Mouse (Mus musculus): ENCODE data around the gene Ablim1. TPM values are rescaled to one million over a fixed set of nuclear protein-coding genes. Genes with fewer than 3 reads are reported as not detected.

The Ablim1 gene
- polyA plus RNA-seq, 1 experiment from 2014 or later = 38.5 TPM

GRCm38 (mm10) chr19:57301961-57302395 is 12.7 kb downstream of the Ablim1 start:
- no peak overlapping the region for H3K27ac ChIP-seq (replicated peaks)
- ATAC-seq (ENCODE audit: extremely low read depth, insufficient number of reproducible peaks, low FRiP score, low TSS enrichment) = no peak
- H3K9ac ChIP-seq = no peak overlapping the region
- no peak overlapping the region for H3K4me3 ChIP-seq
- H3K9me3 ChIP-seq = no peaks in the 10 kb centered on the region
- no peaks in the 10 kb centered on the region for H3K27me3 ChIP-seq (replicated peaks)
- H3K36me3 ChIP-seq = no peaks in the 10 kb centered on the region
- peaks cover 16% of the 10 kb centered on the region for H3K4me1 ChIP-seq
- WGBS = 67% methylated on average over 12 of the region's 12 CpGs
- no peak overlapping the region for H3K4me2 ChIP-seq

GRCm38 (mm10) chr19:57298006-57298405 is 16.7 kb downstream of the Ablim1 start:
- Histone ChIP-seq H3K27ac (replicated peaks) (no peak overlapping the region), H3K9ac (no peak overlapping the region), H3K27me3 (replicated peaks) (no peaks in the 10 kb centered on the region), H3K9me3 (no peaks in the 10 kb centered on the region), H3K4me2 (no peak overlapping the region), H3K4me1 (peaks cover 22% of the 10 kb centered on the region), H3K36me3 (no peaks in the 10 kb centered on the region), H3K4me3 (no peak overlapping the region)
- whole genome bisulfite sequencing = 70% methylated on average over 5 of the region's 5 CpGs
- ATAC-seq (ENCODE audit: extremely low read depth, insufficient number of reproducible peaks, low FRiP score, low TSS enrichment) = no peak

GRCm38 (mm10) chr19:57297447-57297846 is 17.3 kb downstream of the Ablim1 start:
- H3K36me3 ChIP-seq = no peaks in the 10 kb centered on the region
- H3K4me1 ChIP-seq = peaks cover 22% of the 10 kb centered on the region
- H3K9me3 ChIP-seq = no peaks in the 10 kb centered on the region
- H3K27ac ChIP-seq (replicated peaks) = no peak overlapping the region
- no peak for ATAC-seq (ENCODE audit: extremely low read depth, insufficient number of reproducible peaks, low FRiP score, low TSS enrichment)
- WGBS = 87% methylated on average over 9 of the region's 9 CpGs
- no peak overlapping the region for H3K4me3 ChIP-seq
- no peak overlapping the region for H3K9ac ChIP-seq
- no peaks in the 10 kb centered on the region for H3K27me3 ChIP-seq (replicated peaks)
- no peak overlapping the region for H3K4me2 ChIP-seq

GRCm38 (mm10) chr19:57296539-57296938 is 18.2 kb downstream of the Ablim1 start:
- Histone ChIP-seq H3K4me3 (no peak overlapping the region), H3K27ac (replicated peaks) (no peak overlapping the region), H3K9me3 (no peaks in the 10 kb centered on the region), H3K27me3 (replicated peaks) (no peaks in the 10 kb centered on the region), H3K9ac (no peak overlapping the region), H3K36me3 (no peaks in the 10 kb centered on the region), H3K4me2 (no peak overlapping the region), H3K4me1 (peaks cover 22% of the 10 kb centered on the region)
- ATAC-seq (ENCODE audit: extremely low read depth, insufficient number of reproducible peaks, low FRiP score, low TSS enrichment) = no peak
- 58% methylated on average over 5 of the region's 5 CpGs for WGBS

GRCm38 (mm10) chr19:57295521-57295920 is 19.2 kb downstream of the Ablim1 start:
- Histone ChIP-seq H3K4me1 (peaks cover 22% of the 10 kb centered on the region), H3K4me3 (no peak overlapping the region), H3K9ac (no peak overlapping the region), H3K9me3 (no peaks in the 10 kb centered on the region), H3K36me3 (no peaks in the 10 kb centered on the region), H3K4me2 (no peak overlapping the region), H3K27ac (replicated peaks) (no peak overlapping the region), H3K27me3 (replicated peaks) (no peaks in the 10 kb centered on the region)
- WGBS = 49% methylated on average over 9 of the region's 9 CpGs
- ATAC-seq (ENCODE audit: extremely low read depth, insufficient number of reproducible peaks, low FRiP score, low TSS enrichment) = no peak

GRCm38 (mm10) chr19:57294356-57294755 is 20.4 kb downstream of the Ablim1 start:
- WGBS = 72% methylated on average over 4 of the region's 4 CpGs

GRCm38 (mm10) chr19:57293737-57294136 is 21.0 kb downstream of the Ablim1 start:
- Histone ChIP-seq H3K27ac (replicated peaks) (no peak overlapping the region), H3K27me3 (replicated peaks) (no peaks in the 10 kb centered on the region), H3K36me3 (no peaks in the 10 kb centered on the region), H3K9me3 (no peaks in the 10 kb centered on the region), H3K4me3 (no peak overlapping the region), H3K4me1 (peaks cover 37% of the 10 kb centered on the region), H3K9ac (no peak overlapping the region), H3K4me2 (no peak overlapping the region)
- no peak for ATAC-seq (ENCODE audit: extremely low read depth, insufficient number of reproducible peaks, low FRiP score, low TSS enrichment)
- 34% methylated on average over 7 of the region's 7 CpGs for WGBS

More at GRCm38 (mm10) chr19:57294356-57294755, 20.4 kb downstream of the Ablim1 start:
- Histone ChIP-seq H3K9me3 (no peaks in the 10 kb centered on the region), H3K27me3 (replicated peaks) (no peaks in the 10 kb centered on the region), H3K36me3 (no peaks in the 10 kb centered on the region), H3K4me3 (no peak overlapping the region), H3K4me2 (no peak overlapping the region), H3K27ac (replicated peaks) (peak overlapping the region; percentile 33), H3K9ac (no peak overlapping the region), H3K4me1 (peaks cover 31% of the 10 kb centered on the region)
- ATAC-seq (ENCODE audit: extremely low read depth, insufficient number of reproducible peaks, low FRiP score, low TSS enrichment) = no peak

GRCm38 (mm10) chr19:57283310-57283709 is 31.4 kb downstream of the Ablim1 start:
- Histone ChIP-seq H3K36me3 (no peaks in the 10 kb centered on the region), H3K9me3 (peaks cover 7% of the 10 kb centered on the region; the same call in 1 of the 2 replicates), H3K4me2 (no peak overlapping the region), H3K27ac (replicated peaks) (no peak overlapping the region), H3K9ac (no peak overlapping the region), H3K4me3 (no peak overlapping the region), H3K4me1 (peaks cover 3% of the 10 kb centered on the region; the same call in 1 of the 2 replicates), H3K27me3 (replicated peaks) (no peaks in the 10 kb centered on the region)
- ATAC-seq (ENCODE audit: extremely low read depth, insufficient number of reproducible peaks, low FRiP score, low TSS enrichment) = no peak
- 63% methylated on average over 3 of the region's 3 CpGs for WGBS

- Histone ChIP-seq H3K36me3 (no peaks in the 10 kb centered on the region), H3K27ac (replicated peaks) (no peak overlapping the region), H3K4me1 (peaks cover 3% of the 10 kb centered on the region; the same call in 1 of the 2 replicates), H3K4me3 (no peak overlapping the region), H3K27me3 (replicated peaks) (no peaks in the 10 kb centered on the region), H3K9ac (no peak overlapping the region), H3K4me2 (no peak overlapping the region), H3K9me3 (peaks cover 7% of the 10 kb centered on the region; the same call in 1 of the 2 replicates)
- no peak for ATAC-seq (ENCODE audit: extremely low read depth, insufficient number of reproducible peaks, low FRiP score, low TSS enrichment)
- 70% methylated on average over 5 of the region's 5 CpGs for WGBS
Observed at GRCm38 (mm10) chr19:57282642-57283041, 32.1 kb downstream of the Ablim1 start.

- H3K9ac ChIP-seq = no peak overlapping the region
- WGBS = 83% methylated on average over 4 of the region's 4 CpGs
- no peaks in the 10 kb centered on the region for H3K27me3 ChIP-seq (replicated peaks)
- H3K27ac ChIP-seq (replicated peaks) = no peak overlapping the region
- no peak for ATAC-seq (ENCODE audit: extremely low read depth, insufficient number of reproducible peaks, low FRiP score, low TSS enrichment)
- no peaks in the 10 kb centered on the region for H3K36me3 ChIP-seq
- peaks cover 14% of the 10 kb centered on the region for H3K4me1 ChIP-seq
- H3K9me3 ChIP-seq = no peaks in the 10 kb centered on the region
- no peak overlapping the region for H3K4me3 ChIP-seq
- no peak overlapping the region for H3K4me2 ChIP-seq
Observed at GRCm38 (mm10) chr19:57279666-57280065, 35.1 kb downstream of the Ablim1 start.

GRCm38 (mm10) chr19:57278263-57278662 is 36.5 kb downstream of the Ablim1 start:
- no peak for ATAC-seq (ENCODE audit: extremely low read depth, insufficient number of reproducible peaks, low FRiP score, low TSS enrichment)
- Histone ChIP-seq H3K27me3 (replicated peaks) (no peaks in the 10 kb centered on the region), H3K4me2 (no peak overlapping the region), H3K4me1 (peaks cover 28% of the 10 kb centered on the region), H3K9ac (no peak overlapping the region), H3K9me3 (no peaks in the 10 kb centered on the region), H3K27ac (replicated peaks) (no peak overlapping the region), H3K4me3 (no peak overlapping the region), H3K36me3 (no peaks in the 10 kb centered on the region)
- whole genome bisulfite sequencing = 80% methylated on average over 8 of the region's 8 CpGs

GRCm38 (mm10) chr19:57277010-57277409 is 37.7 kb downstream of the Ablim1 start:
- Histone ChIP-seq H3K36me3 (no peaks in the 10 kb centered on the region), H3K27me3 (replicated peaks) (no peaks in the 10 kb centered on the region), H3K4me3 (no peak overlapping the region), H3K27ac (replicated peaks) (no peak overlapping the region), H3K9me3 (no peaks in the 10 kb centered on the region), H3K4me2 (no peak overlapping the region), H3K4me1 (peaks cover 38% of the 10 kb centered on the region), H3K9ac (no peak overlapping the region)
- WGBS = 83% methylated on average over 6 of the region's 6 CpGs
- ATAC-seq (ENCODE audit: extremely low read depth, insufficient number of reproducible peaks, low FRiP score, low TSS enrichment) = no peak

Measured in heart, embryonic 13.5 days (tissue).